Mouse (Mus musculus) kidney, adult 2 months (tissue): ENCODE results near the gene Troap.
"Not testable (repeated sequence)": the region's sequence is repeated elsewhere in the genome, so short reads cannot be mapped to it uniquely, and the experiment has no call there.

Experiments used
- CTCF ChIP-seq: fragments of 200-500 bp; conservative IDR thresholded peaks from 2 replicates; pipeline ENCODE4 v1.5.1; 2011; ENCODE audit warnings: low read depth, mild to moderate bottlenecking, control low read depth, low read length, moderate library complexity, mixed read lengths; ENCODE audit not compliant: insufficient read depth, insufficient read length
- POLR2A ChIP-seq: fragments of 200-500 bp; IDR thresholded peaks from one replicate; pipeline ENCODE4 v1.6.1; 2011; ENCODE audit warnings: low read depth, low read length, control low read depth

DNA sequence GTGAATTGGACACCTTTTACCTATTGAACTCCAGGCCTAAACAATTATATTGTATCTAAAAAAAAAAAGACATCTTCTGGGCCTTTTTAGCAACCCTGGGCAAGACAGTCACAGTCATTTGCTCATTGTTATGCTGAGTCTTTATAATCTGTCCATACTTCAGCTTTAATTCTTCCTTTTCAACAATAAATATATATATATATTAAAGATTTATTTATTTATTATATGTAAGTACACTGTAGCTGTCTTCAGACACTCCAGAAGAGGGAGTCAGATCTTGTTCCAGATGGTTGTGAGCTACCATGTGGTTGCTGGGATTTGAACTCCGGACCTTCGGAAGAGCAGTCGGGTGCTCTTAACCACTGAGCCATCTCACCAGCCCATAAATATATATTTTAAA is 1.6 kb downstream of the Troap start:
- TF ChIP-seq CTCF, POLR2A: not testable (repeated sequence)
